Mouse (Mus musculus) testis, postnatal 14 days (tissue): ENCODE data around the gene Shoc2.
"Not testable (repeated sequence)": the region's sequence is repeated elsewhere in the genome, so short reads cannot be mapped to it uniquely, and the experiment has no call there.

Experiments used
- DNase-seq: peaks from one replicate; pipeline ENCODE4 v3.0.0; 2021; ENCODE audit warnings: low spot score

Gene Shoc2

DNA sequence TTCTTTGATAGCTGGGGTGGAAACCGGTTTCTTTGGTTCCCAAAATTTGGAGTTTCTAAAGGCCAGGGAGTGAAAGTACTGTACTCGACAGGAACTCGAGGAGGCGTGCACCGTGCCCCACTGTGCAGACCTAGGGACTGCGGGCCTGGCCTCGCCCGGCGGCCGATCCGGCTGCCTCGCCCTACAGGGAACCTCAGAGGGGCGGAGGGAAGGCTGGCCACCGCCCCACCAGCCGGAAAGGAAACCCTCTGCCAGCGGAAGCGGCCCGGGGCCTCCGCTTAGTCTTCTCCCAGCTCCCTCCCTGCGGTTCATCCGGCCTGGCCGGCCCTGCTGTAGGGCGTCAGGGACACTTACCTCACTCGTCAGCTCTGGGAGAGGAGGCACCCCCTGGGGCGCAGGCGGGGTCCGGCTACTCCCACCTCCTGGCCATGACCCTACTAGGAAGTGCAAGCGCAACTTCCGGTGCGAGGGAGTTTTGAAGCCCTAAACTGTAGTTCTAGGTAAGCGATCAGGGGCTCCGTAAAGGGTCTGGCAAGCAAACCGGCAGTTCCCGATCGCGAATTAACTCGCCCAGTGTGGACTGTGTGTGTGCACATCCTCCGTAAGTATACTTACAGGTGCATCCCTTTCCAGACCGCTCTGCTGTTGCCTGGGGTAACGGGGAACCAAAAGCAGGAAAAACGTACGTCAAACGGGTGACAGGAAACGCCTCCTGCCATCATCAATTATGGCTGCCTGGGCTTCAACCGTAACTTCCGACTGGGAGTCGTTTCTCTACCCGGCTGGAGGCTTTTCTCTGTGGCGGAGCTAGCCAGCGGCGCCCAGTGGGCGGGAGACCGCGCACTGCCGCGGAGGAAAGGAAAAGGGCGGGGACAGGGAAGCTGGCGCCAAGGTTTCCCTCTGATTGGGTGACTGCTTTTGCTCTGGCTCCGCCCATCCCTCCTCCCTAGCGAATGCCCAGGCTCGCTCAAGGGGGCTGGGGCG lies at the start of gene Shoc2, which contains the start of gene Bbip1:
Gene Shoc2, plus strand, starts transcription at position 505 of the 984 bp plus-strand sequence.
Gene Bbip1, minus strand, starts transcription at position 826 of the 984 bp plus-strand sequence.
- peak; percentile 99 for DNase-seq

GRCm38 (mm10) chr19:53894538-53895121 lies 49.5 kb upstream of the Shoc2 start:
- no peak for DNase-seq

- DNase-seq: no peak
These were observed 46.1 kb upstream of the Shoc2 start for GRCm38 (mm10) chr19:53898046-53898445.

DNA sequence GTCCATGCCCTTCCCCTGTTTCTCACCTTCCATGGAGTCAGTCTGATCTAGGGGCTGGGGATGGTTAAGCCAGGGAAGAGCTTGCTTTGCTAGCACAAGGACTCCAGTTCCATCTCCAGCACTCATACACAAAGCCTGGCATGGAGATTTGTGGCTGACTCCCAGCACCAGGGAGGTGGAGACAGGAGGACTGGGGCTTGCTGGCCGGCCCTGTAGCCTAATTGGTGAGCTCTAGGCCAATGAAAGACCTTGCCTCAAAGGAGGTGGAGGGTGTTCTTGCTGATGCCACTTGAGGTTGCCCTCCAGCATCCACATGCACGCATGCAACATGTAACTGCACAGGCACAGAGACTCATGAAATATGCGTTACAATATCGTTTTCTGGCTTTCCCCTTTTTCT lies 45.6 kb upstream of the Shoc2 start:
- no peak for DNase-seq

- no peak for DNase-seq
These were observed 44.9 kb upstream of the Shoc2 start for GRCm38 (mm10) chr19:53898970-53899900.

DNA sequence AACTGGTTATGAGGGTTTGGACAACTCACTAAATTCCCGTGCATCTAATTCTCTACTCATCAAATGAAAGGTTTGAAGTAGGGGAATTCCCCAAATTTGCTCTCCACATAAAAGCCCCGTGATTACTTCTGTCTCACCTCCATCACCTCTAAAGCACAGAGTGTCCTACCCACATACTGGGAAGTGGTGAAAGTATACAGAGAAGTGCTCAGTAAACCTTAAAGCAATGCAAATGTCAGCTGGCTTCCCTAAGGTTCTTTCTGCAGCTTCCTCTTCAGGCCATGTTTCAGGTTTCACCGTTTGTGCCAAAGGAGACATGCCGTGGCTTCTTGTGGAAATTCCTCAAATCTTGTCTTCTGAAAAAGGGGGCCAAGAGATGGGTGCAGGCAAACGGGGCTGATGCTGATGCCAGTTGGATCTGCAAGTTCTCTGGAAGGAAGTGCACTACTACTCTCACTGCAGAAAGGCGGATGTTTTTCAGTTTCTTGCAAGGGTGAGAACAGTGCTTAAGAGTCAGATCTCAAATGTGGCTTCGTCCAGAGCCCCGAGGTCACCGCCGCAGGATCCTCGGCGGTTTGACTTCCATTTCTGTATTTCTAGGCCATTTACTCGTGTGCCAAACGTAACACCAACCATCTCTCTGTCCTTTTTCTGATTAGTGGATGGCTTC lies 44.0 kb upstream of the Shoc2 start:
- no peak for DNase-seq

- peak; percentile 19 for DNase-seq
These were observed 42.0 kb upstream of the Shoc2 start for GRCm38 (mm10) chr19:53901931-53902738.

DNA sequence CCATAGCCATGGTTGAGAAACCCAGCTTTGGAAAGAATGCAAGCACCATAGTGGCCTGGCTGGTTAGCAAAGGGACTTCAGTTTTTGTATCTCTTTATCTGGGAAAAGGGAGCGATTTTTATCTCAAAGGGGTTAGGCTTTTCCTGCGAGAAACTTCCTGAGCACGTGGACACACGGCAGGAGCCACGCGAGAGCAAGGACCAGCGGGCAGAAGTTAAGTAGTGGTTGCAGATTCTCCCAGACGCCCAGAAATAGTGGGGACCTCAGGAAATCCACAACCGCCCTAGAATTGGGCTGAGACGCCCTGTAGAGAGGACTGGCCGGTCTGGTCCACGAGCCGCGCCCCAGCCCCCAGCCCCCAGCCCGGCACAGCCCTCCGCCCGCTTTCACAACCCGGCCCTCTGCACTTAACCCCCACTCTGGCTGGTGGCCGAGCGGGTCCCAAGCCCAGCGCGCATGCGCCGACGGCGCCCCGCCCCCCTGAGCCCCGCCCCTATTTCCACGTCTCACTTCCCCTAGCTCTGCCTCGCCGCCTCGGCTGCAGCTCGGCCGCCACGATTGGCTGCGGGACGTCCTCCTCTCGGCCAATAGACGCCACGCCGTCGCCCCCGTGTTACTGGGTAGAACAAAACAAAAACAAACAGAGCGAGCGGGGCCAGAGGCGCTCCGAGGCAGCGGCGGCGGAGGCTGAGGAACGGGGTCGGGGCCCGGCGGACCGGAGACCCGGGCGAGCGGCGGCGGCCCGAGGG lies 41.2 kb upstream of the Shoc2 start:
- DNase-seq: peak; percentile 98

- peak; percentile 58 for DNase-seq
These were observed 40.4 kb upstream of the Shoc2 start for GRCm38 (mm10) chr19:53903507-53904321.

DNA sequence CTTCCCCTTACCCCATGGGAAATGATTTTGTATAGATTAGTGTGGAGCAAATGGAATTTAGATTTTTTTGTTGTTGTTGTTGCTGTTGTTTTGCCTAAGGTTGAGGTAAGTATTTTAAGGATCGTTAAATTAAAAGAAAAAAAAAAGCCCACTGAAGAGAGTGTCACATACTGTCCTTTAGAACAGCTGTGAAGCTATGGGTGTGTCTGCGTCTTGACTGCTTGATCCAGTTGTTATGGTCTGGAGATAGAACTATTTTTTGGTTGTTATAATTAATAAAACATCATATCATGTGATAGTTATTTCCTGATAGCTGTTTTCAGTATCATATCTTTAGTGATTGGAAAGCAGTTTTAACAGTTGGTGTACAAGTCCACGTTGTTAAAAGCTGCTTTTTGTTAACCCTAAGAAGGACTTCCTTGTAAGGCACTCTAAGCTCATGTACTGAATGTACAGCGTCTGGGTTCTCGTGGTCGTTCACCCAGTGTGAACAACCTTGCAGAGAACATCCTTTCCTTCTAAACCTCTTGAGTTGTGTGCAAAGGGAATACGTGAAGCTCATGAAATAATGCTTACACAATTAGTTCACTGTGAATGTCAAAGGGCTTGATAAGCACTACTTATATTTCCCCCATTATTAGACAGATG lies 39.1 kb upstream of the Shoc2 start:
- DNase-seq: no peak

GRCm38 (mm10) chr19:53906033-53906702 lies 37.9 kb upstream of the Shoc2 start:
- no peak for DNase-seq

DNA sequence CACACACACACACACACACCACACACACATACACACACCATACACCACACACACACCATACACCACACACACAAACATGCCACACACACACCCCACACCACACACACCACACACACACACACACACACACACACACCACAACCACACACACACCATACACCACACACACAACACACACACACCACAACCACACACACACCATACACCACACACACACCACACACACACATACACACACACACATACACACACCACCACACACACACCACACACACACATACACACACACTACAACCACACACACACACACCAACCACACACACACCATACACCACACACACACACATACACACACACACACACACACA lies 37.4 kb upstream of the Shoc2 start:
- not testable (repeated sequence) for DNase-seq

- DNase-seq: no peak
These were observed 29.2 kb upstream of the Shoc2 start for GRCm38 (mm10) chr19:53914950-53915349.

GRCm38 (mm10) chr19:53919541-53919940 lies 24.6 kb upstream of the Shoc2 start:
- DNase-seq: no peak

- DNase-seq: not testable (repeated sequence)
These were observed 22.1 kb upstream of the Shoc2 start for GRCm38 (mm10) chr19:53921996-53922395.

- DNase-seq: no peak
These were observed 18.8 kb upstream of the Shoc2 start for GRCm38 (mm10) chr19:53925338-53925751.

GRCm38 (mm10) chr19:53926705-53927104 lies 17.4 kb upstream of the Shoc2 start:
- DNase-seq: no peak

- DNase-seq: no peak
These were observed 14.9 kb upstream of the Shoc2 start for GRCm38 (mm10) chr19:53929218-53929617.
